Mouse (Mus musculus): ENCODE data around the gene Adcy2.

Gene Adcy2

DNA sequence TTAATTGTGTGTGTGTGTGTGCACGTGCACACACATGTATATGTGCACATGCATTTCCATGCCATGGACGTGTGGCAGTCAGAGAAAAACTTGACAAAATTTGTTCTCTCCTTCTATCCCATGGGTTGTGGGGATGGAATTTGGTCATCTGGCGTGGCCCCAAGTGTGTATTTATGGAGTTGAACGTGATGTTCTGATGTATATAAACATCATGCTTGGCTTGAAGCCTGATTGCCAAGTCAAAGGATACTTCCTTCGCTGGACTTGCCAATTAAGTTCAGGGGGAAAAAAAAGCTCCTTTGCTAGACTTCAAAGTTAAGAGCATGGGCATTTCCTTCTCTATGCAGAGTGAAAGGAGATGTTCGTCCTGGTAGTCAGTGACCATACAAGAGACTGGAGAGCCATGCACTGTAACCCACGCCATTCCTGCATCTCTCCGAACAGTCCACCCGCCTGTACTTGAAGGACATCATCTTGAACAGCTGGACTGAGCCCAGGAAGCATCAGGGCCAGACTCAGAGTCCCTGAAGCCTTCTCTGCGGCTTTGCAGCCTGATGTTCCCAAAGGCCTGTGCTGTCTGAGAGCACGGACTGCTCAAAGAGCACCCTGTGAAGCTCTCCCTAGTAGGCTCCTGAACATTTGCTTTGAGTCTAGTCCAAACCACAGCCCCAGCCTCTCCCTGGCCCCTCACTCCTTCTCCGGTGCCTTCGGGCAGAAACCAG is 178.3 kb downstream of the Adcy2 start:
- peak; percentile 54 for DNase-seq

DNA sequence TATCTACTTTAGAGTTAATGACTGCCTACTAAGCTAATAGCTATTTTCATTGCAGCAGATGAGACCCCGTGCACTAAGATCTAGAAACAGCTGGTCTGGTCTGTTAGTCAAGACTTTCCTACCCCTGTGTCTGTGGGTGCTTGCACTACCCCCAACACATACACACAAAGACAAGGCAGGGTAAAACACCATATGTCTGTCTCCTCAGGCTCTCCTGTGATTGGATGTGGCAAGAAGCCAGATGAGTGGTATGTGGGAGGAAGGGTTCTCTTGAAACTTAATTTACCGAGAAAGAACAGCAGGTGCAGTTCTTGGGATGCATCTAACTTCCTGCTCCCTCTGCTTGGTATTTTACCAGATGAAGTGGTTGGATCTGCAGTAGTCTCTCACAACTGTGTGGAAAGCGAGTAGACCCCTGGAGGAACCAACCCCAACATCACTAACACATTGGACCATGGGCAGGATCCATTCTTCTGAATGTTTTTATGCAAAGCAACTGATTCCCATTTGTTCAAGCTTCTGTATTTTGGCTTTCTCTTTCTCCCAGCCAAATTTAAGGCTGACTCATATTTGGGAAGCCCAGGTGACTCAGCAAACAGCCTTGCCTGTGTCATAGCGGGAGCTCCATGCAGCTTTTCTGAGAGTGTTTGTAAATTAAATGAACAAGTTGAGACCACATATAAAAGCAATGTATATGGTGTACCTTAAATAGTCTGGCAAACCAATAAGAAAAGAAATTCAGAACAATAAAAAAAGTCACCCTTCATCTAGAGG is 183.4 kb downstream of the Adcy2 start:
- no peak for DNase-seq

DNA sequence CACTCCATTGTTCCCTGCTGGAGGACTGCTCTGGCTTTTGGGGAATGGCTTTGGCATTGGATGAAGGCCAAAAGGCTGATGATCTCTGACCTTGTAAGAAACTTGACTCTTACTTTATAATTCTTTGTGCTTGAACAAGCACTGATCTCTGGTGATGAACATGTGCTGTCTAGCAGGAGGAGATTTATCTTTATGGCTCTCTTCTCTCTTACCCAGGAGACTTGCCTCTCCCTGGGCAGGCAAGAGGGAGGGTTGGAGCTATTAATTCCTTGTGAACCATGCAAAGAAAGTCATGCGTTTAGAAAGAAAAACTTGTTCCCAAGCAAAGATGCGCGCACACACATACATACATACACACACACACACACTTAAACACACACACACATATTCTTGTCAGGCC is 188.2 kb downstream of the Adcy2 start:
- DNase-seq, result no peak

DNA sequence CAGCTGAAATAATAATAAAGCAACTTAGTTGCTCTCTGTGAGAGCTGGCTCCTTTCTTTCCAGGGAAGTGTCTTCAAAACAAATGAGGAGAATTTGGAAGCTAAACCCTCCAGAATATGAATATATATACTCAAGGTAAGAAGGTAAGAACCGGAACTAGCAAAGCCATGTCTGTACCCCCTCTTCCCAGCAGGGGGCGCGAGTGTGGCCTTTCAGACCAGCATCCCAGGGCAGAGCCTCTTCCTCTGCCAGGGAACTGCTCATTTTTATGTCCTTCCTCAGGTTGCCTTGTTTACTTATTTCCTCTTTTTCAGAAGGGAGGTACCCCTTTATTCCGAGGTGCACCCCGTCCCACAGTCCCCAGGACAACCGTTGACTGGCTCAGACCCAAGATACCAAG is 199.6 kb downstream of the Adcy2 start:
- peak; percentile 15 for DNase-seq

DNA sequence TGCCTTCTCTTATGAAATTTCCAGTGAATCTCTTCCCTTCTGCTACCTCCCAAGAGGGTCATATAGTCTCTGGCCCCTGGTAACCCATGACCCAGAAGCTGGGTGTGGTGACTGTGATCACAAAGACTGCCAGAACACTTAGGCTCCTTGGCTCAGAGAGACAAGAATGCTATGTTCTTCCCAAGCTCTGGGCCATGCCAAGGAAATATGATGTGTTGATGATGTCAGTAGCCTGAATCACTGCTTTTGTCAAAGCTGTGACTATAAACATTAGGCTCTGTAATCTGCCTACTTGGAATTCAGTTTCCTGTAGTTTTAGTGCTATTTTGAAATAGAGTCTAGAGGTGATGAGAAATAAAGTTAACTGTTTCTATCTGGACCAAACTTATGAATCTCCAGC is 206.1 kb downstream of the Adcy2 start:
- peak; percentile 72 for DNase-seq

DNA sequence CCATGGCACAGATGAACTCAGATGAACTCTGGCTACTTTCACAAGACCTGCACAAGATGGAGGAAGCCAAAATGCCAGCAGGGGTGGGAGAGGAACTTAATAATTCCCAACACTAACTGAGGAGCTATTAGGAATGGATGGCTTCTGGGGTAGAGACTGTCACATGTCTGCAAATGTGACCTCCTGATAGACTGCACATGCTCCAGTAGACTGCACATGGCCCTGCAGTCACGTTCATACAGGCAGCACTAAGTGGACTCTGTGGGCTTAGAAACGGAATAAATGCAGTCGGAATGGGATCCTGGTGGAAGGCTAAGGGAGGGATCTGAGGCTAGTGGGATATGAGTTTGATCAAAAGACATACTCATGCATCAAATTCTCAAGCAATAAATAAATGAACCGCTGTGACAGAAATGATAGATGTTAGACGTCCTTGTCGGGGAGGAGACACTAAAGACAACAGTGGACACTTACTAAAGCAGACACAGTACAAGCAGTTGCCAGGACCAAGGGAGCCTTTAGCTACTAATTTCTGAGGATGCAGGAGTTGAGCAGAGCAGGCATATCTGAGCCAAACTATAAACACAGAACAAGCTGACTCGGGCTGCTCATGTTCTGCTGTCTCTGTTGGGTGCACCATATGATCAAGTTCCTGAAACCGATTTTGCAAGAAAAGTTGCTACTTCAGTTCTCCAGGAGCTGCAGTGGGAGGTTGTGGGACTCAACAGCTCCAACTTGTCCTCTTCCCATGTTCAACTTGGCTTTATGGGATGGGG is 211.9 kb downstream of the Adcy2 start:
- peak; percentile 56 for DNase-seq

DNA sequence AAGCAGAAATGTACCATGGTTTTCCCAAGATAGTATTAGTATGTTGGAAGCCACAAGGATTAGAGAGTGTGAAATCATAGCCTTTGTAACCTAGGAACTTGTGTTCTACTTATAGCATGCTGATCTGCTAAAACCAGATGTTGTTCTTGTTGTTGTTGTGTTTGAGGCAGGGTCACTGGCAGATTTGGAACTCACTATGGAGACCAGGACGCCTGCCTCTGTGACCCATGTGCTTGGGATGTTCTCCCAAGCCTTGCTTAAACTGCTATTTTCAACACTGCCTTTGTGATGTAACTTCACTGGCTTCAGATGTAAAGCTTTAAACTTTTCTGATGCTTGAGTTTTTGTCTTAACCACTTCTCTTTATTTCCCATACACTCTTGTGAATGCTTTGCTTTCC is 216.2 kb downstream of the Adcy2 start:
- DNase-seq, result no peak

DNA sequence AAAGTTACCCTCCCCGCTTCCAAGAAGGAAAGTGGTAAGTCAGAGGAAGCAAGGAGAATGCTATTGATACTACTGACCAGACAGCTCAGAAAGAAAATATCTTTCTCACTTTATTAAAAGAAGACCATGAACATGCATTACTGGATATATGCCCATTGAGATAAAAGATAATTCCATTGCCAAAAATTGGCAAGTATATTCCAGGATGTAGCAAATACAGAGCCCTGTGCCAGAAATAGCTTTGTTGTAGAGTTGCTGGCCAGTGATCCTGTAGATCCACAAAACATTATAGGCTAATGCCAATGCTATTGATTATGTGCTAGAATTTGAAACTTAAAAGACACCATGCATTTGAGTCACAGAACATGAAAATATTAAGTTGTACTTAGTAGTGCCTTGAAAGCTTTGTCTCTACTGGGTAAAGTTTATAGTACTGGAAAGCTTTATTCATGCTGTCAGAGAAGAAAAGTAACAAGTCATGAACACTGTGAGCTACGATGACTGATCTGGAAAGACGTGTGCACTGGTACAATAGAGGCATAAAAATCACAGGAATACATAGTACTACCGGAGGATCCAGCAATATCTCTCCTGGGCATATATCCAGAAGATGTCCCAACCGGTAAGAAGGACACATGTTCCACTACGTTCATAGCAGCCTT is 221.2 kb downstream of the Adcy2 start:
- no peak for DNase-seq

DNA sequence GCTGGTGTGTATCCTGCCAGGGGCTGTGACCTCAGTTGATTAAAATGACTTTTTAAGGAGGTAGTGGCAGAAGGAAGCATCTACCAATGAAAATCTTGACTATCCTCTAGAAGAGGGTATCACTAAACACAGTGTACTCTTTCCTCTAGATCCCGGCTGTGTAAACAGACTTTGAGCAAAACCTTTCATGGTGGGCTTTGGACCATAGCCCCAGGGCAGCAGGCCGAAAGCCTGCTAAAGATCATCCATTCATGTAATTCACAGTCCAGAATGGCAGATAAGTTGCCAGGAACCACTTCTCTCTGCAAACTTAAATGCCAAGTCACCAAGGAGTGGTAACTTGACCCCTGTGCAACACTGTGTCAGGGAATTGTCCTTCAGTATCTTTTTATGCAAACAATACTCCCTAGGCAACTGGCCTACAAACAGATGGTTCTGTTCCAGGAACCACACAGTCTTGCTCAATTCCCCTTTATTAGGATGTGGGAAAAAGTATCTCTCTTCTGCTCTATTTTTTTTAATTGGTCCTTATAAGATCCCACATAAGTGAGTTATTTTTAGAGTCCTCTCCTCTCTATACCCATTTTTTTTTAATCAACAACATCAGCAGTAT is 225.6 kb downstream of the Adcy2 start:
- peak; percentile 51 for DNase-seq

DNA sequence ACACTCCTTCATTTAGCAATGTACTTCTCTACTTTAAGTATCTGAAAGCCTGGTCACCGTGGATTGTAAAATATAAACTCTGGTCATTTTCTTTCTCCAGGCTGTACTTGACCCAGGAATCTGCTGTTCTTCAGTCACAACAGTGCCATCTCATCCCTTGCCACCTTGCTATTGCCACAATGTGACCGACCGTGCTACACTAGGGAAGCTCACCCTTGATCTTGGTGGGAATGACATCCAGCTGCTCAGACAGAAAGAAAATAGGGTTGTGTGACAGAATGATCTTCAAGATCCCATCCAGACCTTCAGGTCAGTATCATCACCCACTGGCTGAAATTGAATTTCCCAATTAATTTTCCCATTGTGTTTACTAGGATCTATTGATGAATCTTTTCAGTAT is 230.8 kb downstream of the Adcy2 start:
- DNase-seq, result peak; percentile 55

DNA sequence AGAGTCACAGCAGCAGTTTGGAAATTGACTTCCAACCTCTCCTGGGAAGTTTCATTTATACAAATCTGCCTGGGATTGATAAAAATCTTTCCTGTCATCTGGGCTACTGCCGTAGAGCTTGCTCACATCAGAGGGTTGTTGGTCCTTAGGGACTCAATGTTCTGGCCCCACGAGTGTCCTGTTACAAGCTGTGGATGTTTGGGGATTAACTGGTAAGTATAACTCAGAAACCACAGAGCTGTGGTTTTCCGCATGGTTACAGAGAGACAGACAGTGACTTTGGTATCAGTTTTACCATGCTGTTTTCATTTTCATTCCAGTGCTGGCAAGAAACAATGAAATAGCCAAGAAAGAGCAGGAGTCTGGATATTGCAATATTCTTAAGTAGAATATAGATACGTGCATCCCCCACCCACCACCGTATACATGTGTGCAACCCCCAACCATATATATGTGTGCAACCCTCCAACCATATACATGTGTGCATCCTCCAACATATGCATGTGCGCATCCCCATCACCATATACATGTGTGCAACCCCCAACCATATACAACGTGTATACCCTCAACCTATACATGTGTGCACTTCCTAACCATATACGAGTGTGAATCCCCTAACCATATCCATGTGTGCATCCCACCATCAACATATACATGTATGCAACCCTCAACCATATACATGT is 233.3 kb downstream of the Adcy2 start:
- no peak for DNase-seq

DNA sequence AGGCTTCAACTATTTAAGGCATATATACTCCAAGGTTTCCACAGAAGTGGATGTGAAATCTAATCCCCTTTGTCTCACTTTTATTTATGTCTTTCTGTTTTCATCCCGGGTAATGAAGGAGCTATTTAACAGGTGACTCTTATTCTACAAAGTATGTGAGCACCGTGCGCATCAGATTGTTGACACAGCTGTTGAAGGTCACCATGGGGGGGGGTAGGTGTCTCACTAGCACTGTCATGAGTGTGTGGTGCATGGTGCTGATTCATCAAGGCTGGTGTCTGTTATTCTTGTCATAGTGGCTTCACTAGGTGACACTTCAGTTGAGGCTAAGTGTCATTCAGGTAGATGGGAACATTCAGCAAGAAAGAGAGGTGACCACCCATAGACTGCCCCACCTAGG is 234.7 kb downstream of the Adcy2 start:
- DNase-seq, result no peak

DNA sequence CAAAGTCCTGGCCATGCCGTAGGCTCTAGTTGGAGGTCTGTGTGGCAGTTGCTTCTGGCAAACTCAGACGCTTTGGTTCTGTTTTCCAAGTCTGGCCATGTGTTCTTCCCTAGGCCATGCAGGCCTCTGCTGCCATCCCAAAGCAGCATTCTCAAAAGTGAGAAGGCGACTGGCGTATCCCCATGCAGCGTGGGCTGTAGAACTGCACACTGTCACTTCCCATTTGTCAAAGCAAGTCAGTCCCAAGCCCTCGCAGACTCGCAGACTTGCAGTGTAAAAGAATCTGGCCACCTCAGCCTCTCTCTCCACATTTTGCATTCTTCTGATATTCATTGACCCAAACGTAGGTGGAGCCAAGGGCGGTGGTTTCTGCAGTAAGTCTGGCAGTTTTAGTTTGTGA is 249.5 kb downstream of the Adcy2 start:
- no peak for DNase-seq

DNA sequence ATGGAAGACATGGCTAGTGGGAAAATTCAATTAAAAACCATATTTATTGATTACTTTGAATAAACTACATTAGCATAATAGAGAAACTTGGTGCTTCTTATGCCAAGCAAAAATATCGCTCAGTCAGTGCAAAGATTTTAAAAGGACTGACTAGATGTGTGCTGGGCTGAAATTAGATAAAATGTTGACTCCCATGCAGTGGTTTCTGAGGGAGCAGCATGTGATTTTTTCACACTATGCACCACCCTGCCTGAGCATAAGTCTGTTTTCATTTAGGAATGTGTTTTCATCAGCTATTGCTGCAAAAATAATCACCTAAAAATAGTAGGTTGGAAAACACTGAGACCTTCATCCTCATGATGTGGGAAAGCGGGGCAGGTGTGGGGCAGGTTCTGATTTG is 250.0 kb downstream of the Adcy2 start:
- no peak for DNase-seq

DNA sequence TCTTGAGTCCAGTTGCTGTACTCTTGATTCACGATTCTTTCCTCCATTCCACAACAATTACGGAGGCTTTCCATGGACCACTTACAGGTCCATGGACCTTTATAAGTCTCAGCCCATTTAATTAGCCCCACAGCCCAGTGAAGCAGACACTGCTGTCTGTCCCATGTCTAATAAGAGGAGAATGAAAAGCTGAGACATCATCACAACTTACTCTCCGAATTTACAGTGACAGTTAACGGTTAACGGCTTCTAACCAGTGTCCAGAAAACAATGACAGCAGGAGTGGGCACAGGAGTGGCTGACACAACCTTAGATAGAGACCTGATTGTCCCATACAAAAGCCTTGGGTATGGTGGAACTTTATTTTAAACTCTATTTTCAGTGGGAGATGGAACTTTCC is 253.9 kb downstream of the Adcy2 start:
- DNase-seq, result no peak

DNA sequence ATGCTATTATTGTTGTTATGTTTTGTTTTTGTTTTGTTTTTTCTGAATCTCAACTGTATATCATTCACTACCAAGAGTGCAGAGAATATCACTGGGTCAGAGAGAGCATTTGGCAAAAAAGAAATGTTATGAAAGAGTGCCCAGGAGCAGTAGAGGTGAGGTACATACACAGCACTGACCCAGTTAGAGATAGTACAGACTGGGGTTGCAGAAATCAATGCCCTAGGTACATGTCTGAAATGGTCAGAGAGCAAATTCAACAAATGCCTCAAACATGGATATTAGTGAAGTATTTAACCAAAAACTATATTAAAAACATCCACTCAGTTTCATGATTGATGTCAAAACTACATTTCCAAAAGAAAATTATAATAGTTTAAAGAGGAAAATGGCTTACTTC is 286.7 kb downstream of the Adcy2 start:
- DNase-seq, result no peak

DNA sequence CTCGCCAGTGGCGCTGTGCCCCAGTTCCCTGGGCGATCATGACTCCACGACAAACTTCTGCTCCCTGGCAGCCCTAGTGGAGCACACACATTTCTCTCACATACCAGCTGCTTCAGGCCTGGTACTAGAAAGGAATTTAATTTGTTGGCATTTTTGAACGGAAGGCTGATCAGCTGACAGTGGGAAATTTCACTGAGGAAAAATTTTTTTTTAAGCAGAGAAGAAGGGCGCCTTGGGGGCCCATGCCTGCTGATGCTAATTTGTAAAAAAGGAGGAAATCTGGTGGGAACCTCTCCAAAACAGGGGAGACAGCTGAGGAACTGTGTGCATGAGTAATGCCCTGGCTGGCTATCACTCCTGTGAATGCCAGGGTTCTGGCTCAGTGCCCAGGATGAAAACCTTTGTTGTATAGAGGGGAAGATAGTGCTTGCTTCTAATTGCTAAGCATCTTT is 292.0 kb downstream of the Adcy2 start:
- no peak for DNase-seq

DNA sequence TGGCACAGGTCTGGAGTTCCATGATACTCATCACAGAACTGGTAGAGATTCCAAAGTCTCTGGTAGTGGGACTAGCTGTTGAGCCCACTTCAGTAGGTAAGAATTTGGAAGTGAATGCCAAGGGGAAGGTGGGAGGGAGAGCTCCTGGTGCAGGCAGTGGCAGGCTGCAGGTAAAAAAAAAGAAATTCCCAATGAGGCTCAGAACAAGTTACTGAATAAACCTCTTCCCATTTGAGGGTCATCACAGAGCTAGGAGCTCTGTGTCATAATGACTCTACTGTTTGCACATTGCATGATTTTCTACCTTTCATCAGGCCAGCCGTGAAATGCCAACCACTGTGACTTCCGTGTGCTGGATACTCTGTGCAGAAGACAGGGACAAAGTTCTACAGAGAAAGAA is 314.4 kb downstream of the Adcy2 start:
- no peak for DNase-seq

DNA sequence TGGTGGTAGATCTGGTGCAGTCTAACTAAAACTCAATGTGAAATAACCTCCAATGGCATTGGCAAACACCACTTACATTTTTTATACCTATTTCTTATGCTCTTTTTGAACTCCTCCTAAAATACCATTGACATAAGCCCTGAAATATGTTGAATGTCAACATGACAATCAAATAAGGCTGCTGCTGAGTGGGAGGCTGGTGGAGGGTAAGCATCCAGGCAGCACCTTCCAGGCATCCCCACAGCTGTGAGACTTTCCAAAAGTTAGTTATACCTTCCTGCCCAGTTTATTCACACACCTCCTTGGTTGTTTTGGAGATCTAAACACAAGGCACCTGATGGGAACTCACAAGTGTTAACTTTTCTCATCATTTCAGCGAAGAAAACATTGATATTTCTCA is 318.9 kb downstream of the Adcy2 start:
- DNase-seq, result no peak

DNA sequence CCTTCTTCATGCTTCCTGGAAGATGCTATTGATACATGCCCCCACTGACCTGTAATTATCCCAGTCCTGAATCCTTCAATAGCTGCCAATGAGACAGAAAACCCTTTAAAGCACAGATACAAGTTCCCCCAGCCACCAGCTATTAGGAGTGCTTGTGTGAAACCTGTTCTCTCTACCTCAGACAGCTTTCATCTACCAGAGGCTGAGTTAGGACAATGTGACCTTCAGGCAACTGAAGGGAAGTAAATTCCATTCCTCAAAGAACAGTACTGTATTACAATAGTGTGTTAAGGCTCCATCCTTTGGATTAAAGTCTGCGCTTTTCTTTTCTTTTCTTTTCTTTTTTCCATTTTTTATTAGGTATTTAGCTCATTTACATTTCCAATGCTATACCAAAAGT is 356.6 kb downstream of the Adcy2 start:
- DNase-seq, result no peak

DNA sequence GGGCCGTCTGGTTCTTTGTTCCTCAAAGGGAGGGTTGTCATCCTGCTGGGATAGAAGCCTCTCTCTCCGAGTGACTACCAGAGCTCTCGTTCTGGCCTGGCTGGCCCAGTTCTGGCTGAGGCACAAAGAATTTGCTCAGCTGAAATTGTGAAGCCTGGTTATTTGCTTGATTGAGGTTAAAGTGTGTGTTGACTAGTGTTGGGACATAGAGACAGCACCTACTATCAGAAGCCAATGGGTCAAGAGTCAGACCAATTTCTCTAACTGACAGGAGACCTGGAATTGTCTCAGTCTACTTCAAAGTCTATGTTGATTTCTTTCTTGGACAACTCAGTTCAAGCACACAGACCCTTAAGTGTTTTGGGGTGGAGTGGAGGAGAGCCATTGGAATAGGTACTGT is 372.3 kb downstream of the Adcy2 start:
- no peak for DNase-seq

DNA sequence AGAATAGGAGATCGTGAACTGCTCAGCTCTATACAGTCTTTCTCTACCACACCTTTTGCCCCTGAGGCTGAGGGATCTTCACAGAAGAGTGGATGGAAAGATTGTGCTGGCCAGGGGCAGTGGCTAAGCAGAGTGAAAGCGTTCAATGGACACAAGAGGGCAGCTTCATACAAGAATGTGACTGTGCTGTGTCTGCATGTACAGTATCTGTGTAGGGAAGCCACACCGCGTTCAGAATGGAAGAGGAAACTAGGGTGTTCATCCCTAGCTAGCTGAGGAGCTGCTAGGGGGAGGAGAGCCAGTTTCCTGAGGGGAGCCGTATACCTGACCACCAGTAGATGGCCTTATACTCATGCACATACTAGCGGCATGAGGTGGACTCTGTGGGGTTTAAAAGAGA is 376.5 kb downstream of the Adcy2 start:
- DNase-seq, result no peak

All from lung, postnatal 36 days (tissue).